Mouse (Mus musculus) erythroblast, embryonic 14.5 days (primary cell): ENCODE measurements around the gene Engase.

ENCODE experiments used
- GATA1 ChIP-seq: IDR thresholded peaks from 2 replicates; pipeline ENCODE4 v1.6.1; 2012; ENCODE audit warnings: low read length, inconsistent platforms, mixed read lengths
- TAL1 ChIP-seq: IDR thresholded peaks from 3 replicates; pipeline ENCODE4 v1.6.1; 2012; ENCODE audit warnings: low read length, inconsistent platforms, mixed read lengths

- TF ChIP-seq GATA1 (no peak), TAL1 (no peak)
Measured at GRCm38 (mm10) chr11:118455788-118456187, 20.8 kb upstream of the Engase start.
